Mouse (Mus musculus) heart, adult 9 months (tissue): Measurements from ENCODE around the gene Stap2.

Experiments
- DNase-seq, 2 experiments: peaks; one replicate each; pipeline ENCODE4 v3.0.0; 2022; ENCODE audit warnings: low spot score in 2 of 2

Gene Stap2

DNA sequence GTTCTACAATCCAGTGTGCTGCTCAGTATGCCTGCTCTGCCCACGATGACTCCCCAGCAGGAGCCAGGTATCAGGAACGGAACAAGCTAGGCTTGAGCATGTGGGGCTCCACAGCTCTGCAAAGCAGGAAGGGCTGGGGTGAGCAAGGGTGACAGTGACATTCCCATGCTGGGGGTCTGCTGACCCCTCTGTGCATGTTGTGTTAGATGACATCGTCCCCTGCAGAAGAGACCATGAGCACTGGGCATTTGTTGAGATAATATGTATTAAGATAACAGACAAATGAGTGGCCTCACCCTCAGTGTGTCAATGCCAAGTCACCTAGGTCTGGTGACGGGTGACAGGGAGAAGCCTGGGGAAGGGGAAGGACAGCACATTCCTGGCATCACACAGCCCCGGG lies 19.5 kb upstream of the Stap2 start:
- DNase-seq = no peak

DNA sequence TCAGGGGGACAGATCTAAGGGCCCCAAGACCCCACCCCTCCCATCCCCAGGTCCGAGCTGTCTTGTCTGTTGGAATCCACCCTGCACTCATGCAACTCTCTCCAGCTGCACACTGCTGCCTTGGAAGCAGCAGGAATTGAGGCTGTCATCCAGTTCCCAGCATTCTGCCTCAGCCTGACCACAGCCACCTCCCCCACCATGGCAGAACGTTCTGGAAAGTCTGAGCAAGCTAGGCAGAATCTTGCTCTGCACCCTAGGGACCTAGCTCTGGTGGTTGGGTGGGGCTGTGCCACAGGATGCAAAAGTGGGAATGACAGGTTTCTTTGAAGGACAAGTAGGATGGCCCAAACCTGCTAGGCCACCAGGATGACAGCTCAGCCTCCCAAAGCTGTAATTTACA lies 19.1 kb upstream of the Stap2 start:
- no peak for DNase-seq

- DNase-seq = peak in 1 of 2 experiments; percentile 24
Observed at GRCm38 (mm10) chr17:56023386-56023785, 18.0 kb upstream of the Stap2 start.

DNA sequence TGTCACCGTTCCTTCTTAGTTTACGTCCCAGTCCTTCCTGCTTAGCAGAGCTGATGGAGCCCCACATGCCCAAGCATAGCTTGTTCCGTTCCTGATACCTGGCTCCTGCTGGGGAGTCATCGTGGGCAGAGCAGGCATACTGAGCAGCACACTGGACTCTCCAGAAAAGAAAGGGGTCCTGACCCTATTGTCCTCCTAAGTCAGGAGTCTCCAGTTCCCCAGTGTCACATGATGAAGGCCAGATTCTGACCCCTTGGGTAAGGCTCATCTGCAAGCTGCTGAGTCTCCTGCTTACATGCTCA lies 17.6 kb upstream of the Stap2 start:
- DNase-seq = no peak

DNA sequence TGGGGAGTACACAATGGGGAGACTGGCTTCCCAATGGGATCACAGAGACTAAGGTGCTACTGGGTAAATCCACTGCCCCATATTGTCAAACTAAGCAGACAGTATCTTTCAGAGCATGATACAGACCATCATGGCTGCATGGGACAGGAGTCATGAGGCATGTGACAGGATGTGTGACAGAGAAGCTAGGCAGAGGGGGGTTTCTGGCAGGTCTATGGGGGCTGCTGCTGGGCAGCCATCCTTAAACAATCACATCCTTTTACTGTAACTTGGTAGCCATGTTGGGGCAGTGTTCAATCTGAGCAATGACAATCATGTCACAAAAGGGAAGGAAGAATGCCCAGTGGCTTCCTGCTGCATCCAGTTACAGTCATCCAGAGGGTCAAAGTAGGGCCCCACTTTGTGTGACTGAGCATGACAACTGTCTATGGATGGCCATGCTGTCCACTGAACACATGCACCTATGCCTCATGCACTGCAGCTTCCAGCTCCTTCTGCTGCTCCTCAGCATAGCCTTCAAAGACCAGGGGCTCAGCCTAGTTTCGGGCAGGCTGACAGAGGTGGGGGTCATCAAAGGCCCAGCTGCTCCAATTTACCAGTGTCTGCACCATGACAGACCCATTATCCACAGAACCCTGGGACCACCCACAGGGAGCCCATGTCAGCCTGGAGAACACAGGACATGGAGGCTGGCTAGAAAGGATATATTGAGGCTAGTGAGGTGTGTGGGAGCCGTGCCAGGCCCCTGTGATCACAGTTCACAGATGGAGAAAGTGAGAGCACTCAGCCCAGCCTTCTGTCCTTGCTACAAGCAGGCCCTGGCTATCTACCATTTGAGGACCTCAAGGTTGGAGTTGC lies 17.0 kb upstream of the Stap2 start:
- no peak for DNase-seq

- no peak for DNase-seq
Observed at GRCm38 (mm10) chr17:56021161-56021910, 16.0 kb upstream of the Stap2 start.

DNA sequence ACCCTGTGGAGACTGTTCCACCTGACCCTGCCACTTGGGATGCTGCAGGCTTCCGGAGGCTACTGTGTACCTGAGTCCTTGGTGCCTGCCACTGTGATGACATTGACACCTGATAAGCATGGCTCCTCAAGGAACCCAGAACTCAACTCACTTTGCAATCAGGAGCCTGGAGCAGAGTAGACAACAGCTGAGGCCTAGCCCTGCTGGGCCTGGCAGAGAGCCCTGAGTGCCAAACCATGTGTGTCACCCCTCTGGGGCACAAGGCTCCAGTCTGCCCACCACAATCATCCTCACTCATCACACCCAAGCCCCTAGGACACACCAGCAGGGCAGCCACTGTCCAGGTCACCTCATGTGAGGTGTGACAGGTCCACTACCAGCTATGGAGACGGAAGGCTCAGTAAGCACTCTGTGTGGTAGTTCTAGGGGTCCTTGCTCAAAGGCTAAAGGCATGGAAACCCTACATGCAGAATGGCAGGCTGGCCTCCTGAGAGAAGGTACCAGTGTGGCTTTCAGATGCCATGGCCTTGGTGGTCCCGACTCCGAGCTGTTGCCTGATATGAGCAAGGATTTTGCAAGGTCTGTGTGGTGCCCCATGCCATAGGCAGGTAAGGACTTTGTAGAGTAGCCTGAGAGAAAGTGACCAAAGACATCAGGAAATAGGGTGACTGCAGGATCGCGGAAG lies 15.2 kb upstream of the Stap2 start:
- no peak for DNase-seq

DNA sequence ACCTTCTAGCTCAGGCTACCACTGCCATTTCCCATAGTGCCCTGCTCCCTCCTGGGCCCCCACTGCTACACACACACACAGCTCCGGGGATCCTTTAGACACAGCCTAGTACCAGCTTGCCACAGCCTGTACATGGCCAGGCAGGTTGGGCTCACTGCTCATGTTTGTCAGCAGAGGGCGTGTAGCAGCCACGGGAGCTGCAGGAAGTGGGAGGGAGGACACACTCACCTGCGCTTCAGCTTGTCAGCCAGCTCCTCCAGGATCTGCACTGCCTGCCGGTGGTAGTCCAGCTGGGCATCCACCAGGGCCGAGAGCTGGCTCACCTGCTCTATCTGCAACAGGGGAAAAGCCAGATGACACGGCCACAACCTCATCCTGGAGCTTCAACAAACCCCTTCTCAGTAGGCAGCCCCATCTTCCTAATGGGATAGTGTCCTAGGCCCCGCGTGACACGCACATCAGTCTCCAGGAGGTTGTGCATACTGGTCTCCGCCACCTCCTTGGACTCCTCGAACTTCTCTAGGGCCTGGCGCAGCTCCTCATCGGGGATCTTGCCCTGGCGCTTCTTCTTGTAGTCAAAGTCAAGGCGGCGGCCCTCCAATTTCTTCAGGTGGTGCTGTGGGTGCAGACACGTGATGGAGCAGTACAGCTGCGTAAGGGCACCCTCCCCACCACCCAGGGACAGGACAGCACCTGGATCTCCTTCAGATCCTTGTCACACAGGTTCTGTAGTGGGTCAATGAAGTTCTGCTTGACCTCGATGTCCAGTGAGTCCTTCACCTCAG lies 13.2 kb upstream of the Stap2 start:
- DNase-seq = no peak

GRCm38 (mm10) chr17:56017848-56018247 lies 12.5 kb upstream of the Stap2 start:
- DNase-seq = no peak

DNA sequence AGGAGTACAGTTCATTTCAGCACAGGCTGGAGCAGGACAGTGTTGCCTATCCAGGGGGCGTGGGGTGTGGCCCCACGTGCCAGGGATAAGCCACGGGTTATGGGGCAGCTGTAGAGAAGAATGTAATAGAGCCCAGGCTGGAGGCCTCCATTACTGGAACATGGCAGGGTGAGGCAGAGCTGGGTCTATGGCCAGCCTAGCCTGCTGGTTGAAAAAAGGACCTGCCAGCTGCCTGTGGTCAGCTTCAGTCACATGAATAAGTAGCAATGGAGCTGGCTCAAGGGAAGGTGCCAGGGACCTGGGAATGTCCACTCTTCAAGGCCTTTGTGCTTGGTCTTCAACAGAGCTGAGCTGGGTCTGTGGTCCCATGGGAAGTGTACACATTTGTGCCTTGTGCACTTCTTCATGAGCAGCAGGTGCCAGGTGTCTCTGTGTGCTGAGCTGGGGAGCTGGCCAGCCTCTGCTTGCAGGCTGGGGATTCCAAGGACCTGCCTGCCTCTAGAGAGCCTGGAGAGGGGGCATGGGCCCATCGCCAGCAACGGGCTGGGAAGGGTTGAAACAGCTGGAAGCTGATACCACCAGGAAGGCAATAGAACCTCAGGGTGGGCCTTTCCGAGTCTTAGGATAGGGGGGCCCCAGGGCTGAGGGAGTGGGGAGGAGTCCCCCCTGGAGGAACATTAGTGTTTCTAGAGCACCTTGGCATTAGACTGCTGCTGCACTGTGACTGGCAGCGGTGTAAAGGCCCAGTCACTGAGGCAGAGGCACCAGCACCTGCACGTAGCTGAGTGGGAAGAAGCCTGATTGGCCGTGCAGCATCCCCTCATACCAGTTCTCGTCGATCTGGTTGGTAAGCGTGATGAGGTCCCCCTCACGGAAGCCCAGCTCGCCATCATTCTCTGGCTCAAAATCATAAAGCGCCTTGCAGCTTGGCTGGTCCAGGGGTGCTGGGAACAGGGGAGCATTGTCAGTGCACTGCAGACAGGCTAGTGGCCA lies 11.7 kb upstream of the Stap2 start:
- no peak for DNase-seq

DNA sequence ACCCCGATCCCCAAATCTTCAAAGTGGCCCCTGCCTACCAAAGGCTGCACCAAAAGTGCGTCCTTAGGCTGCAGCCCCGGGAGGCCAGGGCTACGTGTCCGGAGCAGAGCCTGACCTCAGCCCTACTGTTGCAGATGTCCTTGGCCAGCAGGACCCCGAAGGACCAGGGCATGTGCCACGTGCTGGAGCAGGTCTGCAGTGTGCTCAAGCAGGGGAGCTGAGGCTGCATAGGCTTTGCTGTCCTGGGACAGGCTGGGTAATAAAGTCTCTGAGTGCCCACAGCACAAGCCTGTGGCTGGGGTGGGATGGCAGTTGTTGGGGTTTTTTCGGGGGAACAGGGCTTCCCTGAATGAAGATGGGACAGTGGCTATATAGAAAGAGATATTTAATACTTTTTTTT lies 11.0 kb upstream of the Stap2 start:
- no peak for DNase-seq

DNA sequence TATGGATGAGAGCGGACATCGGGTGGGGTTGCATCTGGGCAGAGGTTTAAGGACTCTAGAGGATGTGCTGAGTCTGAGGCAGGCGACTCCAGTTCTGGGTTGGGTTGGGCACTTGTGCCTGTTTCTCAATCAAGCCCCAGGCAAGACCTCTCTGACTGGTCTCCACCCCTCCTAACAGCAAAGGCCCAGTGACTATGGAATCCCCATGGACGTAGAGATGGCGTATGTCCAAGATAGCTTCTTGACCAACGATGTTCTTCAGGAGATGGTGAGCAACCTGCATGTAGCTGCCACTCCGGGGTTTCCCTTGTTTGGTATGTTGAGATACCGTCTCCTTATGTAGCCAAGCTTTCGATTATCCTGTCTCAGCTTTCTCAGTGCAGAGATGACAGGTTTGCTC lies 9.9 kb upstream of the Stap2 start:
- no peak for DNase-seq

GRCm38 (mm10) chr17:56011441-56011840 lies 6.1 kb upstream of the Stap2 start:
- DNase-seq = no peak

DNA sequence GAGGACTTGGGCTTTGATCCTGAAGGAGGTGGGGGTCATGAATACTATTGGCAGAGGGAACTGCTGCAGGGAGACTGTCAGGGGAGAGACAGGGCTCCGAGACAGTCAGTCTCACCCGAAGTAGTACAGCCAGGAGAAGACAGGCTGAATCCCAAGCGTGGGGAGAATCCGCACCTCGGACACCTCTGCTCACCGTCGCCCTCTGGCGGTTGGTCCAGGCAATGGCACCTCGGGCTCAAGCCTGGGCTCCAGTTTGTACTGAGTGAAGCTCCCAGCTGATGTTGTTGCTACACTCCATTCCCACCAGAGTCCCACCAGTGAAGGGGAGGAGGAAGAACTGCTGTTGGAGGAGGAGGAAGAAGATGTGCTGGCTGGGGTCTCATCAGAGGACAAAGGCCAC lies 5.3 kb upstream of the Stap2 start:
- DNase-seq = peak in 1 of 2 experiments; percentile 63

- DNase-seq = no peak
Observed at GRCm38 (mm10) chr17:56010255-56010654, 4.9 kb upstream of the Stap2 start.

DNA sequence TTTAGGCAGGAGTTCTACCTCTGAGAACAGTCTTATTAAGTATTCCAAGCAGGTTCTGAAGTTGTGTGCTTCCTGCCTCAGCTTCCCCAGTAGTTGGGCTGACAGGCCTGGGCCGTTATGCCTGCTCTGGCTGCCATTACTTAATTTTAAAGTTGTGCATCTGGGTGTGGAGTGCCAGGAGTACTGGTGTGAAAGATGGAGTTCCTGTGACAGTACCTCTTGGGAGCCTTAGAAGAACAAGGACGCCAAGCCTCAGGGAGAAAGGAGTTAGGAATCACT lies 4.5 kb upstream of the Stap2 start:
- no peak for DNase-seq

DNA sequence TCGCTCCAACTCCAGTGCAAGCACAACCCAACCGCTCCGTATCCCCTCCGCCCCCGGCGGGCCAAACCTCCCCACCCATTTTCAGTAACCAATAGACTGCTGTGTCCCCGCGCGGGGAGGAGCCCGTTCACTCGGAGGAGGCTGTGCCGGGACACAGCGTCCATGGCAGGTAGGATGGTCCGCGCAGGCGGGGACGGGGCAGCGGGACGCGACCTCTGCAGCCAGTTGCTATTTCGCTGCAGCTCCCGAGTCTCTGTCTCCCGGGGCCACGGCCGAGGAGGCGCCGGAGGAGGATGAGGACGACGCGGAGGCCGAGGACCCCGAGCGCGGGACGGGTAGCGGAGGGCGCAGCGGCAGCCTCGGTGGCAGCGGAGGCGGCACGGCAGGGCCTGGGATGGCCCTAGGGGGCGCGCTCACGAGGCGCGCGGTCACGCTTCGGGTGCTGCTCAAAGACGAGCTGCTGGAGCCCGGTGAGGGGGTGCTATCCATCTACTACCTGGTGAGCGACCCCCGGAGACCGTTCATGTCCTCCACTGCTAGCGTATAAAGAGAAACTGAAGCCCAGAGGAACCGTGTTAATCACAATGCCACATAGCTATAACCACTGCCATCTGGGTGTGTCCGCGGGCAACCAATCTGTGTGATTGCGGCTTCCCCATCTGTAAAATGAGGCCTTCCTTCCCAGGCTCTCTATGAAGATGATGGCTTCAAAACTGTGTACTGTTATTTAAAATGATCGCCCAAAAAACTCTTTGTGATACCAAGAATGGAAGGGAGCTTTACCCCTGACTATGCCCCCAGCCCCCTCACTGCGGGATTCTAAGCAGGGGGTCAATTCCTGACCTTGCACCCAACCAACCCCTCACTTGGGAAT lies 3.9 kb upstream of the Stap2 start:
- DNase-seq = peak; percentile 92 to 95

- DNase-seq = peak; percentile 94 to 97
Observed at GRCm38 (mm10) chr17:56008356-56009087, 3.1 kb upstream of the Stap2 start.
